Mouse (Mus musculus): ENCODE results near the gene Slc22a18.
"Not testable (repeated sequence)": the region's sequence is repeated elsewhere in the genome, so short reads cannot be mapped to it uniquely, and the experiment has no call there.

Slc22a18 gene

DNA sequence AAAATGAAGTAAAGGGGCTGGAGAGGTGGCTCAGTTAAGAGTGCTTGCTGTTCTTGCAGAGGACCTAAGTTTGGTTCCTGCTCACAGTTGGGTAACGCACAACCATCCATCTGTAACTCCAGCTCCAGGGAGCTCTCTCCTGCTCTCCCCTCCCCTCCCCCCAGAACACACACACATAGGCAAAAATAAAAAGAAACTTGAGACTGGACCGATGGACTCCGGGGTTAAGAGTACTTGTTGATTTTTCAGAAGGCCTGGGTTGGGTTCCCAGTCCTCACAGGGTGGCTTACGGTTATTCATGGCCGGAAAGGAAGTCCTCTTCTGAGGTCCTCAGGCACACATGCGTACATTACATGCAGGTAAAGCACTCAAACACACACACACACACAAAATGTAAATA, 30.4 kb downstream of the Slc22a18 start:
- DNase-seq (ENCODE audit: low read depth, low spot score), result no peak

DNA sequence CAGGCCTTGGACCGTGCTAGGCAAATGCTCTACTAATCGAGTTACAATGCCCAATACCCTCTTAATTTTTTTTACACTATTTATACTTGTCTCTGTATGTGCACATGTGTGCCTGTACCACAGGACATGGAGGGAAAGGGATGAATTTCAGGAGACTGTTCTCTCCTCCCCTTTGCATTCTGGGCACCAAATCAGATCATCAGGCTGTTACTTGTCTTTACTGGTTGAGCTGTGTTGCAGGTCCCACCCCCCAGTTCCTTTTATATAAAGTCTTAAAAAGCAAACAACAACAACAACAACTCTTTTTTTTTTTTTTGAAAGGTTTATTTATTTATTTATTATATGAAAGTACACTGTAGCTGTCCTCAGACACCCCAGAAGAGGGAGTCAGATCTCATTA, 31.9 kb downstream of the Slc22a18 start:
- no peak for DNase-seq (ENCODE audit: low read depth, low spot score)

DNA sequence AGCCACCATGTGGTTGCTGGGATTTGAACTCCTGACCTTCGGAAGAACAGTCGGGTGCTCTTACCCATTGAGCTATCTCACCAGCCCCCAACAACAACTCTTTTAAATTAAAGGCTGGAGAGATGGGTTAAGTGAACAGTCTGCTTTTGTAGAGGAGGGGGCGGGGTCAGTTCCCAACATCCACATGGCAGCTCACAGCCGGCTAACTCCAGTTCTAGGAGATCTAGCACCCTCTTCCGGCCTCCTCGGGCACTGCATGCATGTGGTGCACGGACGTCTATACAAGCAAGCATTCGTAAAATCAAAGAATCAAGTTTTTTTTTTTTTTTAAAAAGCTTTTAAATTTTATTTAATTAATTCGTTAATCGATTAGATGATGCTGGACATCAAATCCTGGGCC, 32.3 kb downstream of the Slc22a18 start:
- DNase-seq (ENCODE audit: low read depth, low spot score), result no peak

DNA sequence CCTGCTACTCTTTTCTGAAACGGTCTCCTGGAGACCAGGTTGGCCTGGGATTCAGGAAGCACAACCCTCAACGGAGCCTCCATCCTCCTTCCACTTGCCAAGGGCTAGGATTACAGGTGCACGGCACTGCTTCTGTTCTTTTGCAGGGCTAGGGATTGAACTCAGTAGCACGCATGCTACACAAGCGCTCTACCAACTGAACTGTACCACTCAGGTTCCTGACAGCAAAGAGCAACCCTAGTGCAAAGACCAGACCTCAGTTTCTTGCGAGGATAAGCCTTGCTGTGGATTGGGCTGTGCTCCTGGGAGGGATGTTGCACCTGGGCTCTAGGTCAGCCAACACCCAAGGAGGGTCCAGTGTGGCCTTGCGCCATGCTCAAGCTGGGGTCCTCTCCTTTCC, 32.7 kb downstream of the Slc22a18 start:
- DNase-seq (ENCODE audit: low read depth, low spot score), result no peak

DNA sequence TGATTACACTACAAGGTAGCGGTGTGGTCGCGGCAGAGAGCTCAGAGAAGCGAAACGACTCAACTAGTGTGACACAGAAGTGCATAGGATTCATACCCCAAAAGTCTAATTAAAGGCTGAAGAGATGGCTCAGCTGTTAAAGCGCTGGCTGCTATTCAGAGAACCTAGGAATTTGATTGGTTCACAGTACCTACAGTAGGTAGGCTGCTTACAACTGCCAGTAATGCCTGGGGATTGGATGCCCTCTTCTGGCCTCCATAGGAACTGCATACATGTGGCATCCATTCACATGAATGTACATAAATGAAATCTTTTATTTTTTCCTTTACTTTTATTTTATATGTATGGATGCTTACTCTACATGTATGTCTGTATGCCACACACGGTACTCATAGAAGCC, 33.1 kb downstream of the Slc22a18 start:
- no peak for DNase-seq (ENCODE audit: low read depth, low spot score)

DNA sequence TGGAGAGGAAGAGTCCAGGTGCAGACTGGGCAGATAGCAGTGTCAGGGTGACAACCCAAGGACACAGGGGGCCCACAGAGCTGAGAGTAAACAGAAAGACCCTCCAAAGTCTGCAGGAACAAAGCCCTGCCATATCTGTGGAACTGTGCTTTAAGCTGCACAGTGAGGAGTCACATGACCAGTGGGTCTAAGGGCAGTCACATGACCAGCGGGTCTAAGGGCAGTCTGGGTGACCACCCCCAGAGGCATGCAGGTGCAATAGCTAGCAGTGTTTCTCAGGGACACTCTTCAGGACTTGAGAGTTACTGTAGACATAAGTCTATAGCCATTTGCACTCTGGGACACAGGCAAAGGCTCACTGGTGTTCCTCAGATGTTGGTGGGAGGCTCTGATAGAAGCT, 36.0 kb downstream of the Slc22a18 start:
- no peak for DNase-seq (ENCODE audit: low read depth, low spot score)

DNA sequence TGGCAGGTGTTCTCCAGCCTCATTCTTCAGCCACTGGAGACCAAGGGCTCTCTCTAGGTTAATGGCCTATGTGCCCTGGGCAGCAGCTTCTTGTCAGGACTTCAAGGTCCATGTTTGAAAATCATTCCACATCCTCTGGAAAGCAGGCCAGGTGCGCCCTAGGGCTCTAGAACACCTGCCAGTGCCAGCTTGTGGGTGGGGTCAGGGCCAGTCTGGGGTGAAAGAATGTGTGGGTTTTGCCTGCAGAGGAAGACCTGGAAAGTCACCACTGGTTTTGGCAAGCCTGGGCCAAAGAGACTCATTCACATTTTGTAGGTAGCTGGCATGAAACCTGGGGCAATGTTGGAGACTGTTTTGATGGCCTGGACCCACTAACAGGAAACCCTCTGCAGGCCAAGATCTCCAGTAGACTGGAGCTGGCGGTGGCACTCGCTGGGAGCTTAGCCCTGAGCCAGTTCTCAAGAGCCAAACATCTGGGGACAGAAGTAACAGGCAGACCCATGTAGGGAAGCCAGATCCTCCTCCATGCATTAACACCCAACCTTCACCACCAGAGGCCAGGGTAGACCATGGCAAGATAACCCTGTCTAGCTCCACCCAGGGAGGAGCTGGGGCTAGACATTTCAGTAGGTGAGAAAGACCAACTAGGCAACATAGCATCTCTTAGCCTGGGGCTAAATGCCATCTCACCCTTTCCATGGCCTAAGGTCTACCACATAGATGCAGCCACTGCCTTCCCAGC, 37.2 kb downstream of the Slc22a18 start:
- DNase-seq (ENCODE audit: low read depth, low spot score), result no peak

DNA sequence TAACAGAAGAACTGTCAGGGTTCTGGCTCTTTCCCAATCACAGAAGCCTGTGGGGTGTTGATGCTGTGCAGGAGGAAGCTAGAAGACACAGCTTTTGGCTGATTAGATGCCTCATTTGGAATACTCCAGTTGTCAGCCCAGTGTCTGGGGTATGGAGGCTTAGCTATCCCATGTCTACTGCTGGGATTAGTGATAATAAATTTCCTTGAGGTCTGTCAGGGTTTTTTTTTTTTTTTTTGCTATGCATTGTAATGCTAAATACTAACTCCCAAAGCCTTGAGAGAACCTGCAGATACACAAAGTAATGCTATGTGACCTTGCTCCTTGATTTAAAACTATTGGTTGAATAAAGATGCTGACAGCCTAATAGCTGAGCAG, 37.8 kb downstream of the Slc22a18 start:
- no peak for DNase-seq (ENCODE audit: low read depth, low spot score)

DNA sequence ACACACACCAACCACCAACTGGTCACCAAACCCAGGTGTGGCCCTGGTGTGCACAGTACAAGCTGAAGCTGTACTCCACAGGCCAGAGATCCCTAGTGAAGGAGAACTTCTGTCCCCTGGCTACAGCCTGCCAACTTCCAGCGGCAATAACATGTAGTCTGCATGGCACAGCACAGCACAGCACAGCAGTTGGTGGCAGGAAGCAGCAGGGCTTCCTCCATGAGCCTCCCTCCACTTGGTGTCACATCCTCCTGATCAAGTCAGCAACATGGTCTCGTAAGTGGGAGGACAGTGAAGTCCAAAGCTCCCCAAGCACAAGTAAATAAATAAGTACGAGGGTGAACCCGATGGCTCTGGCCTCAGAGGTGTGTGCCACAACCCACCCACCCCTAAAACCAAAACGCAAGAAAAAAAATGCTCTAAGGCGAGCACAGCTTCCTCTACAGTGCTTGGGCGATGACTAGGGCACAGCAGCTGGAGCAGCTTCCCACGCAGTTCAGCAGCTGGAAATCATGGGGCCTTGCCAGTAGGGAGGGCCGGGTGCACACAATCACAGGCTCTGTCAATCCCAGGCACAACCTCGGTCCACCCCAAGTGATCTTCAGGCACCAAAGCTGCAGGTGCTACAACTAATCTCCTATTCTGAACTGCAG, 40.4 kb downstream of the Slc22a18 start:
- DNase-seq (ENCODE audit: low read depth, low spot score), result no peak

DNA sequence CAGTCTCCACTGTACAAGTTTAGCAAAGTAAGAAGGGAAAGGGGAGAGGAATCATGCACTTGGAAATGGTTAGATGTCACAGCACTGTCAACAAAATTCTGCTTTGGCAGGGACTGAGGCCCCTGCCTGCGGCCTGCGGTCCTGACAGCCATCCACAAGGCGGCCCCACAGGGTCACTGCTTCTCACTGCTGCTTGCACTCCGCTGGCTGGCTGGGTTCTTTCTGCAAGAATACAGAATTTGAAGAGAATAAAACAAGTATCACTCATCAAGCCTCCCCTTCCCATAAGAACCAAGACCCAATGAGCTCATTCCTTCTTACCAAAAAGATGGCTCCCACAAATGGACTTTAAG, 40.9 kb downstream of the Slc22a18 start:
- no peak for DNase-seq (ENCODE audit: low read depth, low spot score)

DNA sequence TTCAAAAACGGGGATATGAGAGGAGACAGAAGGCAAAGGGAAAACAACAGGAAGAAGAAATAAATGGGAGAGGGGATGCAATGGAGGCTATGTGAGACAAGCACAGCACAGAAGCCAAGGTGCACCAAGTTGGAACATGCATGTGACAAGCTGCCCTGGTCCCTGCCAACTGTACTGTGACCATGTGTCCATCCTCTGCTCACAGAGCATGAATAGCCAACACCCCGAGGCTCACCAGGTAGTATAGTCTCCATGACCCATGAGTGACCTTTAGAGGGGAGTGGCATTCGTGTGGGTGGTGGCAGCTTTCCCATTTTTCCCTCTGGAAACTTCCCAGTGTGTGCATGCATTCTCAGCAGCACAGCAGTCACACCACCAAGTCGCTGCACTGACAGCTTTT, 45.8 kb downstream of the Slc22a18 start:
- DNase-seq (ENCODE audit: low read depth, low spot score), result no peak

DNA sequence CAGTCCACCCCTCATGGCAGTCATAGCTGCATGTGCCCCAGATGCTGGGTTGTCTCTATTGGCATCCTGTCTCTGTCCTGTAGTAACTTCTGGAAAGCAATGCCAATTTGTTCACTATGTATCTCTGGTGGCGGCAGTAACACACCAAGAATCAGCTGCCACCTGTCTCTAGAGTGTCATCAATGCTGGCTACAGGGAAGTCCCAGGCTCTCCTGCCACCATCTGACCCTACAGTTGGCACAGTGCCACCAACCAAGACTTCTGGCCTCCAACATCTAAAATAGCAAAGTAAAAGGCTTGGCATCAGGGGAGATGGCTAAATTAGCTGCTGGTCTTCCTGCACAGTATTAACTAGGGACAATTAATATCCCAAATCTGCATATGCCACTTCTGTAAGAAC, 58.9 kb downstream of the Slc22a18 start:
- DNase-seq (ENCODE audit: low read depth, low spot score), result no peak

DNA sequence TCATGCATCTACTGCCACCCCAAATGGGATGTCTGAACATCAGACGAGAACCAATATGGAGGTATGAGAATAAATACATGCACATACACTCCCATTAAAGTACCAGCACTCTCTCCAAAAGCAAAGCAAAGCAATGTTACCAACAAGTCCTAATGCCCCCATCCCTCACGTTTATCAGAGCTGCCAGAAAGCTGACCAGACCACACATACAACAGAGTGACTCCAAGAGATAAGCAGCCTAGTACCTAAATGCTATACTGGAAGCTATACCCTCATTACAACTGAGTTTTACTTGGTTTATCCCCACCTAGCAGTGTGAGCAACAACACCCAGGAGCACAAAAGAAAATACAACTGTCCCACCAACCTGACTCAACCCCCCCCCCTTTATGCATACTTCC, 59.7 kb downstream of the Slc22a18 start:
- DNase-seq (ENCODE audit: low read depth, low spot score), result no peak

DNA sequence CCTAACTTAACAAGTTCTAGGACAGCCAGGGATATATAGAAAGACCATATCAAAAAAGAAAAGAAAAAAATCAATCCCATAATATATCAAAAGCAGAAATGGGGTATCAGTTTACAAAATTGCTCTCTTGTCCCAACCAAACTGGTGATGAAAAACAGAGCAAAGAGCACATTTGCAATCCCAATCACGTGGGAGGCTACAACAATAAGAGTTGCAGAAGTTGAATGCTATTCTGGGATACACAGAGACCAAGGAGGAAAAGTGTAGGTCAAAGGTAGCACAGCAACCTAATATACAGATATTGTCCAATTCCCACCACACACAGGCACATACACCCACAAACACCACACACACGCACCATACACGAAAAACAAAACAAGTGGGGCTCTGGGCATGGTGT, 62.7 kb downstream of the Slc22a18 start:
- DNase-seq (ENCODE audit: low read depth, low spot score), result no peak

DNA sequence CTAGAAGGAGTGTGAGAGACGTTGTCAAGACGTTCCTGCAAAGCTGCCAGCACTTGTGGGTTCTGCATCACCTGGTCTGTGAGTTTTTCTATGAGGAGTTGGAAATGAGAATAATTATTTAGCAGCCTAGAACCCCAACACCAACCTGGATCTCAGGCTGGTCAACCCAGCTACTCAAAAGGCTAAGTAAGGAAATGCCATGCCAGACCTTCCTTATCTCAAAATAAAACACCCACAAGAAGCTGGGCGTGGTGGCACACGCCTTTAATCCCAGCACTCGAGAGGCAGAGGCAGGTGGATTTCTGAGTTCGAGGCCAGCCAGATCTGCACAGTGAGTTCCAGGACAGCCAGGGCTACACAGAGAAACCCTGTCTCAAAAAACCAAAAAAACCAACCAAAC, 64.7 kb downstream of the Slc22a18 start:
- not testable (repeated sequence) for DNase-seq (ENCODE audit: low read depth, low spot score)

DNA sequence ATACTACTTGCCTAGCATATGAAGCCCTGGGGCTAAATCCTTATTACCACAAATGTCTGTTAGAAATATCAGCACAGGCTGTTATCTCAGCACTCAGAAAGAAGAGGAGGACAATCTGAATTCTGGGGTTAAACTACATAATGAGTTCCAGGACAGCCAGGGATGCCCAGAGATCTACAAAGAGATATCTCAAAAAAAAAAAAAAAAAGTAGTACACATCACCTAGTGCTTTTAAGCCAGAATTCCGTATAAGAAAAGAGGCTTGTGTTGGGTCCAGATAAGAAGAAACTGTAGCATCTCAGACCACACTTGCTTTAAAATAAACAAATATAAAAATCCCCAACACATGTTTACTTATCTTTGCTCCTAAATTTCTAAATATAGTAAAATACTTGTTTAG, 65.1 kb downstream of the Slc22a18 start:
- no peak for DNase-seq (ENCODE audit: low read depth, low spot score)

DNA sequence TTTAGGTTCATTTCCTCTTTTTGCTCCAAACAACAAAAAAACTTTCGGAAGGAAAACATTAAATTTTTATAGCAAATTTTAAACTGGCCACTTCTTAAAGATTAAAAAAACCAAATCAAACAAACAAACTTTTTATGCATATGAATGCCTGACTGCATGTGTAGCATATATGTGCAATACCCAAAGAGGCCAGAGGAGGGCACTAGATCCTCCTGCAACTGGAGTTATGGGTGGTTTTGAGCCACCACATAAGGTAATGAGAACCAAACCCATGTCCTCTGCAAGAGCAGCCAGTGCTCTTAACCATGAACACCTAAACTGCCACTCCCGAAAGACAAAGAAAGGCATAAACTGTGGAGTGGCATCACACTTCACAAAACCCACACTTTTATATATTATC, 70.8 kb downstream of the Slc22a18 start:
- DNase-seq (ENCODE audit: low read depth, low spot score), result no peak

DNA sequence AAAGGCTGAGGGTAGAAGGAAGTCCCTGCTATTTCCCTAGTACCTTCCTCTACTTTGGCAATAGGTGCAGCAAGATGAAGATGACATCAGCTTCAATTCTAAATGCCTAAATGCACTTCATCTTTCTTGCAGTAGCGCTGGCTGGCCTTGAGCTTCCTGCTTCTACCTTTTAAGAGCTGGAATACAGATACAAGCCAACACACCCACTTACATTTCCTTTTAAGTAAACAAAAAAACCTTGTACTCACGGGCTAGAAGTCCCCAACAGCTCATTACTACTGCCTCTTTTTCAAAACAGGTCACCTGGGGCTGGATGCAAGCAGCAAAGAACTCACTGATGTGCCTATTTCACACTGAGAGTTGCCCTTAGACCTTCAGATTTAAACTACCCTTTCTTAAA, 73.0 kb downstream of the Slc22a18 start:
- no peak for DNase-seq (ENCODE audit: low read depth, low spot score)

DNA sequence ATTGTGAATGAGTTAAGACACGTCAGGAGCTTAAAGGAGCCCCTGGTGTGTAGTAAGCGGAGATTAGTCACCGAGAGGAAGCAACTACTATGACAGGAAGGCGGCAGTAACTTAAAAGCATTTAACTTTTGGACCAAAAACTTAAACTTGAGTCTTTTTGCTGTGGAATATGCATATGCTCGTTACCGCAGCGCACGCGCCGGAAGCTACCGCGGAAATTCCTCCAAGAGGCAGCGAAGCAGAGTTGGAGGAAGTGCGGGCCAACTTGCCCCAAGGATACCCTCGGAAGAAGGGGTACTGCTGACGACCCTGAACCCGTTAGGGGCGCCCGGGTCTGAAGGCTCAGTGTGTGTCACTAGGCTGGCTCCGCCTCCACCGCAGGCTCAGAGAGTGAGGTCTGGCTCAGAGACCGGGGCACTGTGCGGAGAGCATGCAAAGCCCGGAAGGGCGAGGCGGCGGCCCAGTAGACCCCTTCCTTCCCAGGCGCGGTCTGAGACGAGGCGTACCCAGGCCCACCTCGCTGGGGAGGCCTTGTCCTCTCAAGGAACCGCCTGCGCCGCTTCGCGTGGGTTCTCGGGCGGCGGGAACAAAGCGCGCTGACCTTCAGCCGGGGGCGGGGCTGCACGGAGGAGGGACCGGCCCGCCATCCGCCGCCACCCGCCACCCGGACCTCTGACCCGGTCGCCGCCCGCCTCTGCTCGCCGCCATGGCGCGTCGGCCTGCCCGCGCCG, 74.9 kb downstream of the Slc22a18 start:
- peak; percentile 1 for DNase-seq (ENCODE audit: low read depth, low spot score)

Data from brain, embryonic 18.5 days (tissue).